Mouse (Mus musculus): Measurements from ENCODE around the gene Uaca. TPM values are rescaled to one million over a fixed set of nuclear protein-coding genes. Genes with fewer than 3 reads are reported as not detected.

Gene Uaca
- 32.4 and 32.5 TPM in 2 replicates for polyA plus RNA-seq (2016; fragmentation: Nextera tagmentation; extraction: Ambion mirVana)

- Histone ChIP-seq H3K4me3 (replicated peaks) (peak within 1 kb of the TSS; percentile 76), H3K9me3 (no peaks in the 10 kb centered on the region), H3K4me1 (peaks cover 10% of the 10 kb centered on the region), H3K36me3 (replicated peaks) (no peaks in the 10 kb centered on the region), H3K9ac (peak within 1 kb of the TSS; percentile 78), H3K4me2 (peak within 1 kb of the TSS; percentile 92), H3K27ac (peak within 1 kb of the TSS; percentile 54; the same call in 1 of the 2 replicates), H3K27me3 (peaks cover 8% of the 10 kb centered on the region)
- under 1% methylated on average over 45 of the region's 45 CpGs for WGBS
- ATAC-seq (ENCODE audit: low FRiP score) = peak; percentile 96
Observed at GRCm38 (mm10) chr9:60794210-60794840, at the start of gene Uaca. Uaca (plus strand) TSS chr9:60794542.

GRCm38 (mm10) chr9:60744971-60745370, 49.4 kb upstream of the Uaca start:
- Histone ChIP-seq H3K27me3 (peaks cover 6% of the 10 kb centered on the region; the same call in 1 of the 2 replicates), H3K27ac (no peak overlapping the region), H3K4me1 (no peaks in the 10 kb centered on the region), H3K9ac (no peak overlapping the region), H3K36me3 (replicated peaks) (no peaks in the 10 kb centered on the region), H3K9me3 (no peaks in the 10 kb centered on the region), H3K4me2 (no peak overlapping the region), H3K4me3 (replicated peaks) (no peak overlapping the region)
- 67% methylated on average over 4 of the region's 4 CpGs for WGBS
- ATAC-seq (ENCODE audit: low FRiP score) = no peak

GRCm38 (mm10) chr9:60746561-60746960, 47.8 kb upstream of the Uaca start:
- no peak for ATAC-seq (ENCODE audit: low FRiP score)
- Histone ChIP-seq H3K27me3 (peaks cover 6% of the 10 kb centered on the region; the same call in 1 of the 2 replicates), H3K4me2 (no peak overlapping the region), H3K4me1 (no peaks in the 10 kb centered on the region), H3K9ac (no peak overlapping the region), H3K27ac (no peak overlapping the region), H3K4me3 (replicated peaks) (no peak overlapping the region), H3K36me3 (replicated peaks) (no peaks in the 10 kb centered on the region), H3K9me3 (no peaks in the 10 kb centered on the region)
- 61% methylated on average over 6 of the region's 6 CpGs for WGBS

- Histone ChIP-seq H3K36me3 (replicated peaks) (no peaks in the 10 kb centered on the region), H3K4me1 (no peaks in the 10 kb centered on the region), H3K27me3 (peaks cover 6% of the 10 kb centered on the region; the same call in 1 of the 2 replicates), H3K27ac (no peak overlapping the region), H3K4me2 (no peak overlapping the region), H3K4me3 (replicated peaks) (no peak overlapping the region), H3K9me3 (no peaks in the 10 kb centered on the region), H3K9ac (no peak overlapping the region)
- ATAC-seq (ENCODE audit: low FRiP score) = no peak
- WGBS = 91% methylated on average over 5 of the region's 5 CpGs
Observed at GRCm38 (mm10) chr9:60747672-60748071, 46.7 kb upstream of the Uaca start.

GRCm38 (mm10) chr9:60748191-60748590, 46.2 kb upstream of the Uaca start:
- H3K36me3 ChIP-seq (replicated peaks) = no peaks in the 10 kb centered on the region
- H3K27me3 ChIP-seq = peaks cover 6% of the 10 kb centered on the region; the same call in 1 of the 2 replicates
- H3K4me1 ChIP-seq = no peaks in the 10 kb centered on the region
- H3K9me3 ChIP-seq = no peaks in the 10 kb centered on the region
- WGBS = 78% methylated on average over 2 of the region's 2 CpGs
- H3K9ac ChIP-seq = no peak overlapping the region
- H3K27ac ChIP-seq = no peak overlapping the region
- no peak overlapping the region for H3K4me2 ChIP-seq
- ATAC-seq (ENCODE audit: low FRiP score) = no peak
- H3K4me3 ChIP-seq (replicated peaks) = no peak overlapping the region

- Histone ChIP-seq H3K4me2 (no peak overlapping the region), H3K9ac (no peak overlapping the region), H3K4me3 (replicated peaks) (no peak overlapping the region), H3K27ac (no peak overlapping the region), H3K4me1 (no peaks in the 10 kb centered on the region), H3K36me3 (replicated peaks) (no peaks in the 10 kb centered on the region), H3K9me3 (no peaks in the 10 kb centered on the region), H3K27me3 (peaks cover 6% of the 10 kb centered on the region; the same call in 1 of the 2 replicates)
- no peak for ATAC-seq (ENCODE audit: low FRiP score)
- WGBS = 87% methylated on average over 2 of the region's 2 CpGs
Observed at GRCm38 (mm10) chr9:60749105-60749504, 45.2 kb upstream of the Uaca start.

GRCm38 (mm10) chr9:60751098-60751497, 43.2 kb upstream of the Uaca start:
- no peak overlapping the region for H3K4me3 ChIP-seq (replicated peaks)
- no peak overlapping the region for H3K9ac ChIP-seq
- no peak for ATAC-seq (ENCODE audit: low FRiP score)
- no peak overlapping the region for H3K27ac ChIP-seq
- no peaks in the 10 kb centered on the region for H3K27me3 ChIP-seq
- H3K9me3 ChIP-seq = no peaks in the 10 kb centered on the region
- H3K4me2 ChIP-seq = no peak overlapping the region
- no peaks in the 10 kb centered on the region for H3K36me3 ChIP-seq (replicated peaks)
- WGBS = 84% methylated on average over 5 of the region's 5 CpGs
- H3K4me1 ChIP-seq = no peaks in the 10 kb centered on the region

- H3K36me3 ChIP-seq (replicated peaks) = no peaks in the 10 kb centered on the region
- no peaks in the 10 kb centered on the region for H3K4me1 ChIP-seq
- H3K27me3 ChIP-seq = no peaks in the 10 kb centered on the region
- H3K9ac ChIP-seq = no peak overlapping the region
- no peak for ATAC-seq (ENCODE audit: low FRiP score)
- H3K9me3 ChIP-seq = no peaks in the 10 kb centered on the region
- no peak overlapping the region for H3K27ac ChIP-seq
- WGBS = 69% methylated on average over 6 of the region's 6 CpGs
- H3K4me3 ChIP-seq (replicated peaks) = no peak overlapping the region
- H3K4me2 ChIP-seq = no peak overlapping the region
Observed at GRCm38 (mm10) chr9:60751971-60752370, 42.4 kb upstream of the Uaca start.

- Histone ChIP-seq H3K27ac (no peak overlapping the region), H3K27me3 (no peaks in the 10 kb centered on the region), H3K36me3 (replicated peaks) (no peaks in the 10 kb centered on the region), H3K4me1 (no peaks in the 10 kb centered on the region), H3K4me3 (replicated peaks) (no peak overlapping the region), H3K4me2 (no peak overlapping the region), H3K9ac (no peak overlapping the region), H3K9me3 (no peaks in the 10 kb centered on the region)
- no peak for ATAC-seq (ENCODE audit: low FRiP score)
Observed at GRCm38 (mm10) chr9:60752636-60753035, 41.7 kb upstream of the Uaca start.

- H3K4me1 ChIP-seq = no peaks in the 10 kb centered on the region
- H3K36me3 ChIP-seq (replicated peaks) = no peaks in the 10 kb centered on the region
- no peak for ATAC-seq (ENCODE audit: low FRiP score)
- H3K4me2 ChIP-seq = no peak overlapping the region
- H3K4me3 ChIP-seq (replicated peaks) = no peak overlapping the region
- no peak overlapping the region for H3K9ac ChIP-seq
- no peak overlapping the region for H3K27ac ChIP-seq
- WGBS = 31% methylated on average over 6 of the region's 6 CpGs
- no peaks in the 10 kb centered on the region for H3K9me3 ChIP-seq
- no peaks in the 10 kb centered on the region for H3K27me3 ChIP-seq
Observed at GRCm38 (mm10) chr9:60756258-60756657, 38.1 kb upstream of the Uaca start.

GRCm38 (mm10) chr9:60756866-60757740, 37.2 kb upstream of the Uaca start:
- H3K9me3 ChIP-seq = no peaks in the 10 kb centered on the region
- no peaks in the 10 kb centered on the region for H3K4me1 ChIP-seq
- H3K9ac ChIP-seq = no peak overlapping the region
- H3K36me3 ChIP-seq (replicated peaks) = no peaks in the 10 kb centered on the region
- no peak overlapping the region for H3K4me3 ChIP-seq (replicated peaks)
- H3K27me3 ChIP-seq = no peaks in the 10 kb centered on the region
- ATAC-seq (ENCODE audit: low FRiP score) = no peak
- no peak overlapping the region for H3K27ac ChIP-seq
- 81% methylated on average over 15 of the region's 15 CpGs for WGBS
- no peak overlapping the region for H3K4me2 ChIP-seq

- Histone ChIP-seq H3K27me3 (no peaks in the 10 kb centered on the region), H3K4me1 (no peaks in the 10 kb centered on the region), H3K9me3 (no peaks in the 10 kb centered on the region), H3K4me3 (replicated peaks) (no peak overlapping the region), H3K9ac (no peak overlapping the region), H3K36me3 (replicated peaks) (no peaks in the 10 kb centered on the region), H3K27ac (no peak overlapping the region), H3K4me2 (no peak overlapping the region)
- WGBS = 73% methylated on average over 5 of the region's 5 CpGs
- no peak for ATAC-seq (ENCODE audit: low FRiP score)
Observed at GRCm38 (mm10) chr9:60757817-60758216, 36.5 kb upstream of the Uaca start.
